Mouse (Mus musculus): ENCODE measurements around the gene Osbpl7. TPM values are rescaled to one million over a fixed set of nuclear protein-coding genes. Genes with fewer than 3 reads are reported as not detected.

Osbpl7 gene
- polyA plus RNA-seq, 1 experiment from 2014 or later, result 7.8 TPM

GRCm38 (mm10) chr11:97101722-97102121 lies 51.3 kb downstream of the Osbpl7 start:
- WGBS, result 18% methylated on average over 9 of the region's 9 CpGs
- no peak overlapping the region for H3K4me2 ChIP-seq
- H3K27me3 ChIP-seq (replicated peaks), result peaks cover 29% of the 10 kb centered on the region
- H3K9ac ChIP-seq, result no peak overlapping the region
- H3K27ac ChIP-seq, result no peak overlapping the region
- ATAC-seq (ENCODE audit: insufficient read depth, low FRiP score, low read depth), result no peak
- H3K36me3 ChIP-seq, result no peaks in the 10 kb centered on the region
- H3K4me3 ChIP-seq (replicated peaks), result no peak overlapping the region
- no peaks in the 10 kb centered on the region for H3K9me3 ChIP-seq
- no peaks in the 10 kb centered on the region for H3K4me1 ChIP-seq

GRCm38 (mm10) chr11:97103163-97104090 lies 53.0 kb downstream of the Osbpl7 start:
- Histone ChIP-seq H3K27me3 (replicated peaks) (peaks cover 17% of the 10 kb centered on the region), H3K9me3 (no peaks in the 10 kb centered on the region), H3K36me3 (no peaks in the 10 kb centered on the region), H3K4me2 (no peak overlapping the region), H3K4me3 (replicated peaks) (no peak overlapping the region), H3K27ac (no peak overlapping the region), H3K9ac (no peak overlapping the region), H3K4me1 (no peaks in the 10 kb centered on the region)
- ATAC-seq (ENCODE audit: insufficient read depth, low FRiP score, low read depth), result no peak
- 90% methylated on average over 10 of the region's 10 CpGs for WGBS

GRCm38 (mm10) chr11:97104091-97104483 lies 53.7 kb downstream of the Osbpl7 start:
- Histone ChIP-seq H3K4me1 (no peaks in the 10 kb centered on the region), H3K9ac (no peak overlapping the region), H3K9me3 (no peaks in the 10 kb centered on the region), H3K27ac (no peak overlapping the region), H3K27me3 (replicated peaks) (peaks cover 10% of the 10 kb centered on the region), H3K4me2 (no peak overlapping the region), H3K36me3 (no peaks in the 10 kb centered on the region), H3K4me3 (replicated peaks) (no peak overlapping the region)
- WGBS, result 92% methylated on average over 9 of the region's 9 CpGs
- ATAC-seq (ENCODE audit: insufficient read depth, low FRiP score, low read depth), result no peak

GRCm38 (mm10) chr11:97108976-97109375 lies 58.5 kb downstream of the Osbpl7 start:
- 0 out of 2 replicates have a peak, but pooled peaks cover under 1% of the 10 kb centered on the region for H3K4me1 ChIP-seq
- no peaks in the 10 kb centered on the region for H3K9me3 ChIP-seq
- H3K9ac ChIP-seq, result no peak overlapping the region
- 79% methylated on average over 16 of the region's 16 CpGs for WGBS
- H3K4me3 ChIP-seq (replicated peaks), result no peak overlapping the region
- no peaks in the 10 kb centered on the region for H3K36me3 ChIP-seq
- H3K27ac ChIP-seq, result no peak overlapping the region
- no peak for ATAC-seq (ENCODE audit: insufficient read depth, low FRiP score, low read depth)
- peaks cover 16% of the 10 kb centered on the region for H3K27me3 ChIP-seq (replicated peaks)
- no peak overlapping the region for H3K4me2 ChIP-seq

GRCm38 (mm10) chr11:97112519-97113125 lies 62.2 kb downstream of the Osbpl7 start:
- Histone ChIP-seq H3K4me3 (replicated peaks) (no peak overlapping the region), H3K9me3 (no peaks in the 10 kb centered on the region), H3K27ac (no peak overlapping the region), H3K4me2 (no peak overlapping the region), H3K36me3 (no peaks in the 10 kb centered on the region), H3K4me1 (peaks cover 22% of the 10 kb centered on the region), H3K9ac (no peak overlapping the region), H3K27me3 (replicated peaks) (peaks cover 50% of the 10 kb centered on the region)
- 80% methylated on average over 9 of the region's 9 CpGs for WGBS
- ATAC-seq (ENCODE audit: insufficient read depth, low FRiP score, low read depth), result no peak

GRCm38 (mm10) chr11:97114671-97115601 lies 64.5 kb downstream of the Osbpl7 start, which contains the start of gene Tbx21:
Gene Tbx21 (minus strand): TSS chr11:97115331.
- Histone ChIP-seq H3K9me3 (no peaks in the 10 kb centered on the region), H3K9ac (no peak within 1 kb of the TSS), H3K27ac (no peak within 1 kb of the TSS), H3K4me2 (peak within 1 kb of the TSS; percentile 81), H3K4me1 (peaks cover 22% of the 10 kb centered on the region), H3K27me3 (replicated peaks) (peaks cover 67% of the 10 kb centered on the region), H3K4me3 (replicated peaks) (peak within 1 kb of the TSS; percentile 38), H3K36me3 (no peaks in the 10 kb centered on the region)
- WGBS, result under 1% methylated on average over 83 of the region's 87 CpGs
- no peak for ATAC-seq (ENCODE audit: insufficient read depth, low FRiP score, low read depth)

GRCm38 (mm10) chr11:97115797-97116196 lies 65.4 kb downstream of the Osbpl7 start:
- H3K27ac ChIP-seq, result no peak overlapping the region
- peaks cover 22% of the 10 kb centered on the region for H3K4me1 ChIP-seq
- no peaks in the 10 kb centered on the region for H3K36me3 ChIP-seq
- H3K9ac ChIP-seq, result no peak overlapping the region
- ATAC-seq (ENCODE audit: insufficient read depth, low FRiP score, low read depth), result no peak
- peak overlapping the region; percentile 81 for H3K4me2 ChIP-seq
- peak overlapping the region; percentile 38; the same call in 1 of the 2 replicates for H3K4me3 ChIP-seq (replicated peaks)
- WGBS, result 6% methylated on average over 11 of the region's 11 CpGs
- H3K9me3 ChIP-seq, result no peaks in the 10 kb centered on the region
- H3K27me3 ChIP-seq (replicated peaks), result peaks cover 67% of the 10 kb centered on the region

Small RNA genes within 50 kb of the gene (microRNA-seq; reads per million reads assigned to microRNA genes)
- gene Mir8103, result not detected

Other genes with a start within 250 kb of the Osbpl7 start
- gene Nfe2l1, start 220.7 kb upstream of the Osbpl7 start, polyA plus RNA-seq (2015; fragmentation: Nextera tagmentation; extraction: Ambion mirVana), result 52.6 and 54.1 TPM in 2 replicates
- 124 and 125 TPM in 2 replicates for gene Copz2, start 200.8 kb upstream of the Osbpl7 start, polyA plus RNA-seq (2015; fragmentation: Nextera tagmentation; extraction: Ambion mirVana)
- 67.2 and 76.5 TPM in 2 replicates for gene Cdk5rap3, start 134.1 kb upstream of the Osbpl7 start, polyA plus RNA-seq (2015; fragmentation: Nextera tagmentation; extraction: Ambion mirVana)
- gene Prr15l, start 122.5 kb upstream of the Osbpl7 start, polyA plus RNA-seq (2015; fragmentation: Nextera tagmentation; extraction: Ambion mirVana), result 55.2 and 65.6 TPM in 2 replicates
- gene Pnpo, start 106.6 kb upstream of the Osbpl7 start, polyA plus RNA-seq (2015; fragmentation: Nextera tagmentation; extraction: Ambion mirVana), result 63.6 and 85.7 TPM in 2 replicates
- 12.7 and 13.5 TPM in 2 replicates for gene Sp2, start 67.7 kb upstream of the Osbpl7 start, polyA plus RNA-seq (2015; fragmentation: Nextera tagmentation; extraction: Ambion mirVana)
- gene Sp6, start 37.2 kb upstream of the Osbpl7 start, polyA plus RNA-seq (2015; fragmentation: Nextera tagmentation; extraction: Ambion mirVana), result 1.4 and 3.7 TPM in 2 replicates
- gene Scrn2, start 20.7 kb upstream of the Osbpl7 start, polyA plus RNA-seq (2015; fragmentation: Nextera tagmentation; extraction: Ambion mirVana), result 19.7 and 20.1 TPM in 2 replicates
- gene Lrrc46, start 9.2 kb upstream of the Osbpl7 start, polyA plus RNA-seq (2015; fragmentation: Nextera tagmentation; extraction: Ambion mirVana), result 0.54 and 0.86 TPM in 2 replicates
- 78.8 and 85.1 TPM in 2 replicates for gene Mrpl10, start 9.1 kb upstream of the Osbpl7 start, polyA plus RNA-seq (2015; fragmentation: Nextera tagmentation; extraction: Ambion mirVana)
- 0.24 TPM in 1 of 2 replicates, not detected in the other for gene Tbx21, start 64.7 kb downstream of the Osbpl7 start, polyA plus RNA-seq (2015; fragmentation: Nextera tagmentation; extraction: Ambion mirVana)
- 4.1 and 5.3 TPM in 2 replicates for gene Tbkbp1, start 100.9 kb downstream of the Osbpl7 start, polyA plus RNA-seq (2015; fragmentation: Nextera tagmentation; extraction: Ambion mirVana)
- gene Kpnb1, start 137.3 kb downstream of the Osbpl7 start, polyA plus RNA-seq (2015; fragmentation: Nextera tagmentation; extraction: Ambion mirVana), result 47.2 and 50.2 TPM in 2 replicates
- 80.9 and 84.7 TPM in 2 replicates for gene Npepps, start 230.0 kb downstream of the Osbpl7 start, polyA plus RNA-seq (2015; fragmentation: Nextera tagmentation; extraction: Ambion mirVana)